Mouse (Mus musculus) E14TG2a.4 (cell line): ENCODE results near the gene Ldha.

ENCODE experiments used
- CTCF ChIP-seq: conservative IDR thresholded peaks from 2 replicates; pipeline ENCODE4 v1.5.1; 2014; ENCODE audit warnings: low read length
- POU5F1 ChIP-seq: IDR thresholded peaks from 2 replicates; pipeline ENCODE4 v1.6.1; 2014; ENCODE audit warnings: low read length, borderline replicate concordance

DNA sequence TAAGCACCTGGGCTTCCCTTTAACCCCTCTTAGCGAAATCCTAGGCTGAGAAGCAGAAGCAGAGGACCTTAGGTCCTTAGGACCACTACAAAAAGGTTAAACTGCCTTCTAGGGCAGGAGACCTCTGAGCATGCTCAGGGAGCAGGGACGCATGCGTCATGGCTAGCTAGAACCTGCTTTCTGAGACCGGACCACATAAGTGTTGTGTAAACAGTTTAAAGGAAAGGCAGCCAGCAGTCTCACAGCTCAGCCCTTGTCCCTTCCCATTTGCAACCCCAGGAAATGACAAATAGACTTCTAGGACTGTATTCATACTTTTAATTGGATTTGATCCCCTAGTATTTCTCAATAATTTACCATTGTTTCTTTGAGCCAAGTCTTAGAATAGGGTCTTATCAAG, 949 bp upstream of the Ldha start:
- no peak for TF ChIP-seq CTCF
- TF ChIP-seq POU5F1 = no peak
